Mouse (Mus musculus): ENCODE measurements at regions not wholly inside any gene's neighbourhood (a gene's known extent, or its start where the extent isn't known, plus 50 kb on each side); places are given as distances from the start of the nearest gene placed in this dataset.

GRCm38 (mm10) chr10:17552277-17552676 lies 170.7 kb upstream of the Cited2 start:
- DNase-seq (ENCODE audit: low spot score), result no peak

GRCm38 (mm10) chr10:17556391-17556790 lies 166.6 kb upstream of the Cited2 start:
- DNase-seq (ENCODE audit: low spot score), result peak; percentile 49

- no peak for DNase-seq (ENCODE audit: low spot score)
Observed at GRCm38 (mm10) chr10:17559370-17559955, 163.6 kb upstream of the Cited2 start.

- DNase-seq (ENCODE audit: low spot score), result no peak
Observed at GRCm38 (mm10) chr10:17559980-17560379, 163.0 kb upstream of the Cited2 start.

GRCm38 (mm10) chr10:17561466-17561865 lies 161.6 kb upstream of the Cited2 start:
- DNase-seq (ENCODE audit: low spot score), result no peak

- DNase-seq (ENCODE audit: low spot score), result no peak
Observed at GRCm38 (mm10) chr10:17561977-17562376, 161.0 kb upstream of the Cited2 start.

- no peak for DNase-seq (ENCODE audit: low spot score)
Observed at GRCm38 (mm10) chr10:17562410-17563350, 160.3 kb upstream of the Cited2 start.

- DNase-seq (ENCODE audit: low spot score), result no peak
Observed at GRCm38 (mm10) chr10:17563351-17563749, 159.7 kb upstream of the Cited2 start.

GRCm38 (mm10) chr10:17564895-17565620 lies 158.0 kb upstream of the Cited2 start:
- DNase-seq (ENCODE audit: low spot score), result no peak

- no peak for DNase-seq (ENCODE audit: low spot score)
Observed at GRCm38 (mm10) chr10:17566975-17567374, 156.0 kb upstream of the Cited2 start.

- no peak for DNase-seq (ENCODE audit: low spot score)
Observed at GRCm38 (mm10) chr10:17567631-17568030, 155.4 kb upstream of the Cited2 start.

GRCm38 (mm10) chr10:17569577-17570113 lies 153.4 kb upstream of the Cited2 start:
- DNase-seq (ENCODE audit: low spot score), result no peak

- no peak for DNase-seq (ENCODE audit: low spot score)
Observed at GRCm38 (mm10) chr10:17574894-17575293, 148.1 kb upstream of the Cited2 start.

- DNase-seq (ENCODE audit: low spot score), result no peak
Observed at GRCm38 (mm10) chr10:17575448-17576332, 147.3 kb upstream of the Cited2 start.

- no peak for DNase-seq (ENCODE audit: low spot score)
Observed at GRCm38 (mm10) chr10:17576333-17576750, 146.7 kb upstream of the Cited2 start.

GRCm38 (mm10) chr10:17579463-17579862 lies 143.6 kb upstream of the Cited2 start:
- DNase-seq (ENCODE audit: low spot score), result no peak

- DNase-seq (ENCODE audit: low spot score), result no peak
Observed at GRCm38 (mm10) chr10:17584842-17585241, 138.2 kb upstream of the Cited2 start.

- DNase-seq (ENCODE audit: low spot score), result no peak
Observed at GRCm38 (mm10) chr10:17586910-17587309, 136.1 kb upstream of the Cited2 start.

GRCm38 (mm10) chr10:17589136-17589535 lies 133.9 kb upstream of the Cited2 start:
- no peak for DNase-seq (ENCODE audit: low spot score)

- DNase-seq (ENCODE audit: low spot score), result no peak
Observed at GRCm38 (mm10) chr10:17590195-17590594, 132.8 kb upstream of the Cited2 start.

GRCm38 (mm10) chr10:17592387-17592786 lies 130.6 kb upstream of the Cited2 start:
- DNase-seq (ENCODE audit: low spot score), result no peak

Data from testis, postnatal 10 days (tissue).